Mouse (Mus musculus) activated CD4-positive, CD25-positive, alpha-beta regulatory T cell, adult 4 months (primary cell): ENCODE data around the gene Zfp382. TPM values are rescaled to one million over a fixed set of nuclear protein-coding genes. Genes with fewer than 3 reads are reported as not detected.
"Not testable (repeated sequence)": the region's sequence is repeated elsewhere in the genome, so short reads cannot be mapped to it uniquely, and the experiment has no call there.

Experiments
- ATAC-seq: one replicate; pipeline ENCODE4 v1.8.0; 2017
- polyA plus RNA-seq, 2 experiments: library from polyadenylated mRNA; unstranded; fragments of 100-300 nt; shearing (Covaris generic); gene quantifications; one replicate each; pipeline ENCODE4 v1.2.1; 2017

Gene Zfp382
- polyA plus RNA-seq, 2 experiments from 2014 or later, result 11.8 to 13.4 TPM

DNA sequence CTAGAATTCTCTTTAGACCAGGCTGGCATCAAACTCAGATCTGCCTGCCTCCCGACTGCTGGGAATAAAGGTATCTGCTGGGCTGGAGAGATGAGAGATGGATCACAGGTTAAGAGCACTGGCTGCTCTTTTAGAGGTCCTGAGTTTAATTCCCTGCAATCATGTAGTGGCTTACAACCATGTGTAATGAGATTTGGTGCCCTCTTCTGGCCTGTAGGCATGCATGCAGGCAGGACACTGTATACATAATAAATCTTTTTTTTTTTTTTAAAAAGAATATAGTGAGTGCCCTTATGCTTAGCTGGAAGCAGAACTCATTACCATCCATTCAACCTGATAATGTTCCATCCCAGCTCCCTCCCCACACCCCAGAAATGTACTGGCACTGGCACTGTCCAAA, 32.3 kb downstream of the Zfp382 start:
- no peak for ATAC-seq

- no peak for ATAC-seq
Measured at GRCm38 (mm10) chr7:30155507-30155906, 33.8 kb downstream of the Zfp382 start.

- ATAC-seq, result no peak
Measured at GRCm38 (mm10) chr7:30163113-30163512, 41.4 kb downstream of the Zfp382 start.

DNA sequence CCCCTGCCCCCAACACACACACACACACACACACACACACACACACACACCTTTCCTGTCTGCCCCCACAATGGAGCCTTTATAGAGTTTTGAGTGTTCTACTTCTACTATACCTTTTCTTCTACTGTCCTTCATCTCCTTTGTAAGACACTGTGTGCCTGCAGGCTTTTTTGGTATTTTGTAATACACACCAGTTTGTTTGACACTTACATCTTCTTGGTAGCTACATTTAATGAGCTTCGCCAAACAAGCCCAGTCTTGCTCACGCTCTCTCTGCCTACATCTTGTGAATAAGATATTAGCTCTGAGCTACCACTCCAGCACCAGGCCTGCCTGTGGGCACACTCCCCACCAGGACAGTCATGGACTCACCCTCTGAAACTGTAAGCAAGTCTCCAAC, 43.0 kb downstream of the Zfp382 start:
- no peak for ATAC-seq

- ATAC-seq, result peak; percentile 42
Measured at GRCm38 (mm10) chr7:30168914-30169582, 47.3 kb downstream of the Zfp382 start.

- ATAC-seq, result peak; percentile 93
Measured at GRCm38 (mm10) chr7:30169583-30170282, 48.0 kb downstream of the Zfp382 start, which contains the start of gene Zfp146. TSS of gene Zfp146 (minus strand) at chr7:30169750.

DNA sequence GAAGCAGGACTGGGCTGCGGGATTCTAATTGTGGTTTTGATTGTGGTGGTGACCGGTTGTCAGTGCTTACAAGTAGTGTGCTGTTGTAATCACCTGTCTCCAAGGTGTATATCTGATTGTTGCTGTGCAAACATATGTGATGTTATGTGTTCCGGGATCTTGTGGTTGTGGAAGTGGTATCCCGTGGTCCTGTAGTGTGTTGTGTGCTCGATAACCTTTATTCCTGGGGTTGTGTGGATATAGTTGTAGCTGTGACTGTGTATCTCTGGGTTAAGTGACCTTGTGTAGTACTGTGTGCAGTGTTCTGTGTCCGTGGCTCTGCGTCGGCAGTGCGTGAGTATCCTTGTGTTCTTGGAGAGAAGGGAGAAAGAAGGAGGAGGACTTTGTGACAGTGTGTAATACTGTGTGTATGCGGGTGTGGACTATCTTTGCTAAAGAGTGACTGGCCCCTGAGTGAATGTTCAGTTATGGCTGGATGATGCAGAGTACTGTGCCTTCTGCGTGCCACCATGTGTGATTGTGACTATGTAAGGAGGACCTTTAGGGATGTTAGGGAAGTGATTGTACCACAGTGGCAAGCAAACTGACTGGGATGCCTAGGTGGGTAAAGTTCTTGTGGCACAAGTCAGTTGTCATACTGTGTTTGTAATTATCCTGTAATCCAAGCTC, 48.7 kb downstream of the Zfp382 start:
- ATAC-seq, result no peak

DNA sequence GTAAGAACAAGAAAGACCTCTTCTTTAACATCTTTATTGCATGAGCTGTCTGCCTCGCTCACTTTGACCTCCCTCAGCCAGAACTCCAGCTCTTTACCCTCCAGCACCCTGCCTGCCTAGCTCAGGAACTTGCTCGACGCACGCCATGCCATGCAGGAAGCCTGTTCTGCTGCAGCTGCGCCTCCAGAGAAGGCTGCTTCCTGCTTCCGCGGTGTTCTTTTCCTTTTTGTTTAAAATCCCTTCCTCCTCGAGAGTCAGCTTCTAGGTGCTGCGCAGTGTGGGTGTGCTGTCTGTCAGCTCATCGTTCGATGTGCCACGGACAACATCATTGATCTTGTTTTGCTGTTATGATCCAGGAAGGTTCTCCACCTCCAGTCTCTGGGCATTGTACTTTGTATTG, 54.7 kb downstream of the Zfp382 start:
- no peak for ATAC-seq

GRCm38 (mm10) chr7:30178256-30178655, 56.5 kb downstream of the Zfp382 start:
- no peak for ATAC-seq

GRCm38 (mm10) chr7:30181308-30181707, 59.6 kb downstream of the Zfp382 start:
- ATAC-seq, result peak; percentile 65

GRCm38 (mm10) chr7:30181929-30182328, 60.2 kb downstream of the Zfp382 start:
- ATAC-seq, result not testable (repeated sequence)

- ATAC-seq, result not testable (repeated sequence)
Measured at GRCm38 (mm10) chr7:30183189-30183588, 61.4 kb downstream of the Zfp382 start.

GRCm38 (mm10) chr7:30183879-30184289, 62.1 kb downstream of the Zfp382 start, which contains the start of gene Cox7a1:
TSS of gene Cox7a1 (plus strand) at chr7:30184144.
- peak; percentile 81 for ATAC-seq

Other genes with a start within 250 kb of the Zfp382 start
- gene Zfp27, start 215.4 kb upstream of the Zfp382 start, polyA plus RNA-seq, result 1 to 10 TPM; 6.5 to 6.6 TPM
- gene Zfp383, start 213.7 kb upstream of the Zfp382 start, polyA plus RNA-seq, result 1 to 10 TPM in 1 of 2 experiments, under 1 TPM in 1; 0.64 to 1.2 TPM
- 1 to 10 TPM; 4.0 to 4.5 TPM for gene Zfp74, start 167.9 kb upstream of the Zfp382 start, polyA plus RNA-seq
- 1 to 10 TPM; 1.0 to 1.5 TPM for gene Zfp568, start 138.0 kb upstream of the Zfp382 start, polyA plus RNA-seq
- gene Zfp14, start 70.6 kb upstream of the Zfp382 start, polyA plus RNA-seq, result 1 to 10 TPM; 4.3 to 5.2 TPM
- gene Zfp82, start 49.0 kb upstream of the Zfp382 start, polyA plus RNA-seq, result 1 to 10 TPM; 4.9 to 5.5 TPM
- 1 to 10 TPM; 1.9 to 3.2 TPM for gene Gm26920, start 31.5 kb upstream of the Zfp382 start, polyA plus RNA-seq
- gene Zfp566, start 31.4 kb upstream of the Zfp382 start, polyA plus RNA-seq, result 1 to 10 TPM; 8.4 to 9.9 TPM
- gene Zfp260, start 27.2 kb upstream of the Zfp382 start, polyA plus RNA-seq, result 10 to 100 TPM; 56.6 to 88.9 TPM
- gene Zfp146, start 47.8 kb downstream of the Zfp382 start, polyA plus RNA-seq, result 10 to 100 TPM; 11.4 to 18.0 TPM
- gene Cox7a1, start 62.2 kb downstream of the Zfp382 start, polyA plus RNA-seq, result 1 to 10 TPM in 1 of 2 experiments, not detected in 1; 4.6 TPM
- 10 to 100 TPM; 72.6 to 76.3 TPM for gene Capns1, start 76.9 kb downstream of the Zfp382 start, polyA plus RNA-seq
- gene Polr2i, start 110.0 kb downstream of the Zfp382 start, polyA plus RNA-seq, result 10 to 100 TPM; 43.3 to 55.7 TPM
- 100 to 1,000 TPM; 124 to 138 TPM for gene Tbcb, start 110.3 kb downstream of the Zfp382 start, polyA plus RNA-seq
- gene Ovol3, start 113.8 kb downstream of the Zfp382 start, polyA plus RNA-seq, result not detected
- under 1 TPM; 0.33 to 0.48 TPM for gene Thap8, start 158.2 kb downstream of the Zfp382 start, polyA plus RNA-seq
- 1 to 10 TPM; 2.9 TPM for gene Wdr62, start 158.5 kb downstream of the Zfp382 start, polyA plus RNA-seq
- 1 to 10 TPM; 3.8 to 5.2 TPM for gene Clip3, start 169.8 kb downstream of the Zfp382 start, polyA plus RNA-seq
- 100 to 1,000 TPM; 121 to 130 TPM for gene Alkbh6, start 186.8 kb downstream of the Zfp382 start, polyA plus RNA-seq
- gene Syne4, start 192.9 kb downstream of the Zfp382 start, polyA plus RNA-seq, result 1 to 10 TPM; 2.9 to 6.4 TPM
- gene E130208F15Rik, start 199.8 kb downstream of the Zfp382 start, polyA plus RNA-seq, result not detected
- 1 to 10 TPM; 4.2 to 8.5 TPM for gene Sdhaf1, start 202.0 kb downstream of the Zfp382 start, polyA plus RNA-seq
- not detected for gene Lrfn3, start 240.8 kb downstream of the Zfp382 start, polyA plus RNA-seq